Mouse (Mus musculus): ENCODE data around the gene Hmx2.

Gene Hmx2

GRCm38 (mm10) chr7:131548473-131548872 lies at the start of gene Hmx2:
Hmx2 (plus strand) TSS chr7:131548773.
- DNase-seq (ENCODE audit: extremely low spot score, low spot score) = peak; percentile 28

- no peak for DNase-seq (ENCODE audit: extremely low spot score, low spot score)
These were observed 44.8 kb upstream of the Hmx2 start for GRCm38 (mm10) chr7:131503739-131504138.

DNA sequence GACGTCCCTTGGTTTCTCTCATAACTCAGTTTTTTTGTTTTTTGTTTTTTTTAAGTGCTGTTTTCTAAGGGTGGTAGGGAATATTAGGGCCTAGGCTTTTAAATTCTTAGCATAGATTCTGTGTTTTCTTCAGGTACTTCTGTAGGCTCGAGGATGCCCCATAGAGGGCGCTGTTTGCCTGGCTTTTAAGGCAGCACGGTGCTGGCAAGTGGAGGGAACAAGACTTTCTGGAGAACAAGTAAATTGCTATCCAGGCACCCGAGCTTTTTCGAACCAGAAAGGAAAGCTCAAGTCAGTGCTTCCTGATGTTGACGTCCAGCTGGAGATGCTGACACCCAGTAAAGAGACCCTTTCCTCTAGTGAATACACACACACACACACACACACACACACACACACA lies 8.6 kb upstream of the Hmx2 start:
- DNase-seq (ENCODE audit: extremely low spot score, low spot score) = peak; percentile 90

- DNase-seq (ENCODE audit: extremely low spot score, low spot score) = no peak
These were observed 7.1 kb upstream of the Hmx2 start for GRCm38 (mm10) chr7:131541184-131542114.

DNA sequence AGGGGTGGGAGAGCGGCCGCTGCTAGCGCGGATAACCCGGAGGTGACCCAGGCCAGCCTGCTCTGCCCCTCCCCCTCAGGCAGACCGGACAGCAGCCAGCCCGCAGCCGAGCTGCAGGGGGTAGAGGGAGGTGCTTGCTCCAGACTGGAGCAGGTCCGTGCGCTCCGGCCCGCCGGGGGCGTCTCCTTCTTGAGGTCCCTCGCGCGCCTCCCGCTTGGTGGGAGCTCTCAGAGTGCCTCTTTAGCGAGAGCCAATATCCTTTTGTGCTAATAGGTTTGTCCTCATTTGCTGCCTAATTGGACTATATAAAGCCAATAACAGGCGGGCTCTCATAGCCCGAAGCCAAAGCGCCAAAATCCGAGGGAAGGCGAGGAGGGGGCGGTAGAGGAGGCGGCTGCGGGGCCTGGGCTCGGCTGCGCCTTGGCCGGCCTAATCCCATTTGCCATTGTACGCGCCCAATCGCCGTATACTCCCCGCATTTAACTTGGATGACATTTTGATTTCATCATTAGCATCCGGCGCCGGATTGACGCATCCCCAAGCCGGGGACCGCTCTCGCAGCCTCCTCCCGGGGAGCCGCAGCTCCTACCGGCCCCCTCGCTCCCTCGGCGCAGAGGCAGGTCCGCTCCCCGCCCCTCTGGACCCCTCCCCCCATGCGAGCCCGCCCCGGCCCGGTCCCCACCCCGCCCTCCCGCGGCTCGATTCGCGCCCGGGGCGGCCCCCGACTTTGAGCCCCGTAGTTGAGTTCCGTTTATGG lies 6.3 kb upstream of the Hmx2 start, which contains the start of gene Hmx3:
Gene Hmx3, plus strand, starts transcription at position 753 of the 757 bp plus-strand sequence.
- DNase-seq (ENCODE audit: extremely low spot score, low spot score) = peak; percentile 79

GRCm38 (mm10) chr7:131542872-131543622 lies 5.5 kb upstream of the Hmx2 start:
- peak; percentile 69 for DNase-seq (ENCODE audit: extremely low spot score, low spot score)

- DNase-seq (ENCODE audit: extremely low spot score, low spot score) = peak; percentile 80
These were observed 4.7 kb upstream of the Hmx2 start for GRCm38 (mm10) chr7:131543623-131544481.

GRCm38 (mm10) chr7:131544871-131545270 lies 3.7 kb upstream of the Hmx2 start:
- peak; percentile 21 for DNase-seq (ENCODE audit: extremely low spot score, low spot score)

DNA sequence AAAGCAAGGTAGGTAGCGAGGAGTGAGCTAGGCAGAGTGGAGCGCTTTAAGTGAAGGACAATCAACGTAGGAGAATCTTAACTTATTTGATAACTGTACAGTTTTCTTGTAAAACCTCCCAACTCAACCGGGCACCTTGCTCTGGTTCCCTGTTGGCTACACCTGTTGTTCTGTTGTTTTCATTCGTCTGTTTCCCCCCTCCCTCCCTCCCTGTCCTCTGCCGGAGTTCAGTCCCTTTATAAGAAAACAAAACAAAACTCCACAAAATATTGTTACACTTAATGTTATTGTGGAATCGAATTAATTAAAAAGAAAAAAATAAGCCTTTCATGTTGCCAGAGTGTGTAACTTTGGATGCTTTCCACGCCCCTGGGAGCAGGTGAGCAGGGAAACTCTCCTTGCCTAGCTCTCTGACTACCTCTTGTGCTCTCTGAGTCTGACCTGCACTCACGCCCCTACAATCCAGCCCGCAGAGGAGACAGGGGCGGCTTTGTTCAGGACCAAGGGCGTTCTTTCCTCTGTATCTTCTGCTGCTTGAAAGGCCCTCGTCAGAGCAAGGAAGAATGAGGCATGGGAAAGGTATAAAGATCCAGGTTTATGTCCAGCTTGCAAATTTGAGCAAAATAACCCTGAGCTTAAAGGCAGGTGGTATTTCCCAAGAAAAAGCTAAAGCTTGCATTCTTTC lies 2.7 kb upstream of the Hmx2 start:
- peak; percentile 33 for DNase-seq (ENCODE audit: extremely low spot score, low spot score)

DNA sequence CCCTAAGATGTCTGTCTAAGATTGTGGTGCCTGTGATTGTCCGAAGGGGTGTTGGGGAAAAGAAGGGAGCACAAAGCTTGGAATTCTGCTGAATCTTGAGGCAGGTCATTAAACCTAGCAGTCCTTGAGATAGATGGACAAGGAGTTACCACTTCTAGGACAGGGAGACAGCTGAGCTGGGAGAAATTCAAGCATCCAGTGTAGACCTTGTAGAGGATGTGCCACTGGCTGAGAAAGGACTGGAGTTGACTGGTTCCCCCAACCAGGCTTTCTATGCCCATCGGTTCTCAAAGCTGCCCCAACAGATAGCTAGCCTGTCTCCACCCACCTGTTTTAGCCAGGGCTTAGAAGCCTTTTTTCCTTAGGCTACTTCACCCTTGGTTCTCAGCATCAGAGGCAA lies 2.1 kb upstream of the Hmx2 start:
- peak; percentile 46 for DNase-seq (ENCODE audit: extremely low spot score, low spot score)

DNA sequence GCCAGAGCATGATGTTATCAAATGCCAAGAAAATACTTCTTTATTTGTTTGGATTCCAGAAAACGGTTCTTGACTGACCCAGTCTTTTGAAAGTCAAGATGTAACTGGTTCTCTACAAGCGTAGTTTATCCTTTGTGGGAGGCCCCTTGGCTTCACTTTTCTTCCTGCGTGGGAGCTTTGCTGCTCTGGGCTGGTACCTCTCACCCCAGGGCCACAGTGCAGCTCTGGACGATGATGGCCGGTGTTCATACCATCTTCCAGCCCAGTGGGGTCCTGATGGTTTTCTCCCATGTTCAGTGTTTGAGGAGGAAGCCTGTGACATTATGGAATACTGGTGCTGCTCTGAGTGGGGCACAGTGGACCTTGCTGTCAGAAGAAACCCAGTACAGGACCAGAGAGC lies 1.1 kb upstream of the Hmx2 start:
- DNase-seq (ENCODE audit: extremely low spot score, low spot score) = peak; percentile 31

DNA sequence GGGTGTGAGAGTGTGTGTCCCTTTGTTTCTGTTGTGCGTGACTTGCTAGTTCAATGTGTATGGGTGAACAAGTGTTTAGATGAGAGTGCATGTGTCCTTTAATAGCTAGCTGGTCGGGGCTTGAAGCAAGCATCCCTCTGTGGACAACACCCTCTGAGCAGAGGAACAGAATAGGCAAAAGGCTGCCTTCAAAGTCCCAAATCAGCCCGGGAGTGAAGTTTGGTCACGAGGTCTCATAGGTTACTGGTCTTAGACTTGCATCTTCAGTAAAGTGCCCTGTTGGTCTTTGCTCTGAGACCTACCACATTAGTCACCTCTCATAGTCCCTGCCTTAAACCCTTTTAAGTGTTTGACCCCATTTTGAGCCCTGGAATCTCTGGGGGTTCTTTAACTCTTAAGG lies 2.9 kb downstream of the Hmx2 start:
- peak; percentile 45 for DNase-seq (ENCODE audit: extremely low spot score, low spot score)

DNA sequence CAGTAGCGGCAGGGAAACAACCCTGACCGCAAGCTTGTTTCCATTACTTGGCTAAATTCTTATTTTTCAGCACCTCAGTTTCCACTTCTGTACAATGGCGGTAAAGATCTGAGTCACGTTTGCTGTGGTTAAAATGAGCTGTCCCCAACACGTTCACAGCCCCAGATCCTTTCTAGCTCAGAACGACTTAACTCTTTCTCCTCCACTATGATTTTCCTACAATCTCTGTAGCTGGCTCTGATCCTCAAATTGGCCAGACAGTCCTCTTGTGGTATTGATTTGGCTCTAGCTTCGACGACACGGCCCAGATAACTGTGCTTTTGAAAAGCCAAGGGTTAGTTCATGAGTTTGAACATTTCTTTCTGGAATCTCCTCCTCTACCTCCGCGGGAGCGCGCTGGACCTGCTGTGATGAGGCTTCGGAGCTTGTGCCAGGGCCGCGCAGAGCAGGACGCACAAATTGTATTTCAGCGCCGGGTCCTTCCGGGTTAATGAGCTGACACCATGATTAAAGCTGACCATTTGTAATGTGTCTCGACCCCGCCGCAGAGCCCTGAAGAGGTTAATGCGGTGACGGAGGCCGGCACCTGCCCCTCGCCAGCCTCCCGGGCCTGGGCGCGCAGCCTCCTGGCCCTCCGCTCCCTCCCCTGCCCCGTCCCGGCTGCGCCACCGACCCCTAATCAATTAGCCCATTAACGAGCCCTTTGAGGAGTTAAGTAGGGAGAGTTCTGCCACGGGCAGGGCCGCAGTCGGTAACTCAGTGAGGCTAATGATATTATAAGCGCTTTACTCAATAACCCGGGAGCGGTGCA lies 3.6 kb downstream of the Hmx2 start:
- peak; percentile 69 for DNase-seq (ENCODE audit: extremely low spot score, low spot score)

DNA sequence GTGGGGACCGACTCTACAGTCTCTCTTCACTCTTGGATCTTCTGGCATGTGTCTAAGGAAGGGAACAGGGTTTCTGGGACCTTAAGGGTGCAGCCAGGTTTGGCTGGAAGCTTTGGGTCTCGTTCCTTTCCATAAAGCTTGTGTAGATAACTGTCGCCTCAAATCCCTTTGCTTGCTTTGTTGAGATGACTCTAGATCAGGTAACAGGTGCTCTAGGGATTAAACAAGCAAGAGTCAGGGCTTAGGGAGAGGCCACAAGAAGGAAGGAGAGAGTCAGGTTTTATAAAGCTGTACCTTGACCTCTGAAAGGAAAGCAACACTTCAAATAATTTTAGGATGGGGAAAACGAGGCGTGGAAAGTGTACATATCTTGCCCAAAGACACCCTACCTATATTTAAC lies 4.2 kb downstream of the Hmx2 start:
- DNase-seq (ENCODE audit: extremely low spot score, low spot score) = no peak

DNA sequence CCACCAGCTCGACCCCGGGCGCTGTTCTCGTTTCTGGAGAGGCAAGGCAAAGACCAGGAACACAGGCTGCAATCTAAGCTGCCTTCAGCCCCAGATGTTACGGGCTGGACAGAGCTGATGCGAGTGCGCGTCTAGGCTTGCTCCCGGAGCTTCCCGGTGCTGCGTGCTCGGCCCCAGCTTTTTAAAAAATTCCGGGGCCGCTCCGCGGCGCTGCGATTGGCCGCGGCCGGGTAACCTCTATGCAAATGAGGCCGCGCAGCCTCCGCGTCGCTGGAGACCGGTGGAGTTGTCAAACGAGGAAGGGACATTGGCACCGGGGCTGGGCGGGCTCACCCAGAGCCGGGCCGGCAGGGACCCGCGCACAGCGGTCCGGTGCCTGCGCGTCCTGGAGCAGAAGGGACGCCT lies 5.2 kb downstream of the Hmx2 start:
- DNase-seq (ENCODE audit: extremely low spot score, low spot score) = no peak

- DNase-seq (ENCODE audit: extremely low spot score, low spot score) = peak; percentile 77
These were observed 6.0 kb downstream of the Hmx2 start for GRCm38 (mm10) chr7:131554341-131555180.

- peak; percentile 74 for DNase-seq (ENCODE audit: extremely low spot score, low spot score)
These were observed 6.9 kb downstream of the Hmx2 start for GRCm38 (mm10) chr7:131555301-131556081.
